Mouse (Mus musculus) embryonic facial prominence, embryonic 15.5 days (tissue): ENCODE measurements at regions not wholly inside any gene's neighbourhood (a gene's known extent, or its start where the extent isn't known, plus 50 kb on each side); places are given as distances from the start of the nearest gene placed in this dataset.
A peak's percentile ranks its signal among the peaks of the same experiment; 100 is the strongest.

Source experiments
- ATAC-seq: fragments of 200-750 bp; cut with Nextera tagmentation; 2 replicates; pipeline ENCODE4 v1.8.0; 2017; ENCODE audit warnings: low read depth, moderate TSS enrichment; ENCODE audit not compliant: insufficient number of reproducible peaks, low FRiP score, low TSS enrichment
- H3K27ac ChIP-seq: fragments of 300-500 bp; sonication (generic); replicated peaks from 2 replicates; pipeline ENCODE4 v1.5.1; 2015; ENCODE audit warnings: mild to moderate bottlenecking, inconsistent platforms
- H3K27me3 ChIP-seq: fragments of 300-500 bp; sonication (generic); 2 replicates; pipeline ENCODE4 v1.6.1; 2015; ENCODE audit warnings: inconsistent platforms
- H3K36me3 ChIP-seq: fragments of 300-500 bp; sonication (generic); 2 replicates; pipeline ENCODE4 v1.6.1; 2015; ENCODE audit warnings: mild to moderate bottlenecking, inconsistent platforms
- H3K4me1 ChIP-seq: fragments of 300-500 bp; sonication (generic); 2 replicates; pipeline ENCODE4 v1.6.1; 2015; ENCODE audit warnings: inconsistent platforms
- H3K4me2 ChIP-seq: fragments of 300-500 bp; sonication (generic); replicated peaks from 2 replicates; pipeline ENCODE4 v1.6.1; 2015; ENCODE audit warnings: mild to moderate bottlenecking, inconsistent platforms
- H3K4me3 ChIP-seq: fragments of 300-500 bp; sonication (generic); replicated peaks from 2 replicates; pipeline ENCODE4 v1.5.1; 2015; ENCODE audit warnings: mild to moderate bottlenecking, inconsistent platforms
- H3K9ac ChIP-seq: fragments of 300-500 bp; sonication (generic); 2 replicates; pipeline ENCODE4 v1.6.1; 2015; ENCODE audit warnings: inconsistent platforms
- H3K9me3 ChIP-seq: fragments of 300-500 bp; sonication (generic); replicated peaks from 2 replicates; pipeline ENCODE4 v1.6.1; 2016; ENCODE audit warnings: inconsistent platforms
- WGBS: fragments of 180-500 bp; shearing (Covaris S2); methylation state at CpG from one replicate; pipeline ENCODE4 v1.1.7; 2015; 5-methylcytosine and 5-hydroxymethylcytosine counted together

DNA sequence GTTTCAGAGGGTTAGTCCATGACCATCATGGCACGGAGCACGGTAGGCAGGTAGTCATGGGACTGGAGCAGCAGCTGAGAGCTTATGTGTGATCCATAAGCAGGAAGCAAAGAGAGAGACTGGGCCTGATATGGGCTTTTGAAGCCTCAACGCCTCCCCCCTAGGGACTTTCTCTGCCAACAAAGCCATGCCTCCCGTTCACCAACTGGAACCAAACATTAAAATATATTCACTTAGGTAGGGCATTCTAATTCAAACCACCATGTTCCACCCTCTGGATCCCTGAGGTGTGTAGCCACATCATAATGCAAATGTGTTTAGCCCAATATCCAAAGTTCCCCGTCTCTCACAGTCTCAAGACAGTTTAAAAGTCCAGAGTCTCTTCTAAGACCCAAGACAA is 85.3 kb upstream of the Ltbp1 start:
- Histone ChIP-seq H3K36me3 (no peaks in the 10 kb centered on the region), H3K9me3 (0 out of 2 replicates have a peak, but pooled peaks cover 4% of the 10 kb centered on the region), H3K4me1 (0 out of 2 replicates have a peak, but pooled peaks cover 8% of the 10 kb centered on the region), H3K4me2 (no peak overlapping the region), H3K9ac (no peak overlapping the region), H3K27ac (no peak overlapping the region), H3K27me3 (no peaks in the 10 kb centered on the region), H3K4me3 (no peak overlapping the region)
- 76% methylated on average over 5 of the region's 5 CpGs for WGBS
- no peak for ATAC-seq

DNA sequence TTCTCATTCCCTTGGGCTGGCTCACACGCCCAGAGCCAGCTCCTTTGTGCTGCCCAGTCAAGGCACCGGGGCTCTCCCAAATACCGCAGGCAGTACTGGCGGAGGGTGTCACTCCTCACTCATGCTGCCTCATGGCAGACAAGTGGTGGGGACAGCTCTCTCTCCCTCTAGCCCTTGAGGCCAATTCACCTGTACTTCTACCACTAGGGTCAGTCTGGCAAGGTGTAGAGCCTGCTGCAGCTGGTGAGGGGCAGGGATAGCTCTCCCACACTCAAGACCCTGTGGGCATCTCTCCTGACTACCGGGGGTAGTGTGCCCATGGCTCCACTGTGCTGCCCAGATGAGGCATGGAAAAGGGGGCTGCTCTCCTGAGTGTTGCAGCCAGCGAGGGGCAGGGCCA is 84.0 kb upstream of the Ltbp1 start:
- H3K4me2 ChIP-seq = no peak overlapping the region
- H3K36me3 ChIP-seq = no peaks in the 10 kb centered on the region
- H3K9ac ChIP-seq = no peak overlapping the region
- no peaks in the 10 kb centered on the region for H3K27me3 ChIP-seq
- 0 out of 2 replicates have a peak, but pooled peaks cover under 1% of the 10 kb centered on the region for H3K9me3 ChIP-seq
- 79% methylated on average over 6 of the region's 6 CpGs for WGBS
- H3K4me3 ChIP-seq = no peak overlapping the region
- ATAC-seq = no peak
- H3K27ac ChIP-seq = no peak overlapping the region
- H3K4me1 ChIP-seq = 0 out of 2 replicates have a peak, but pooled peaks cover 8% of the 10 kb centered on the region

DNA sequence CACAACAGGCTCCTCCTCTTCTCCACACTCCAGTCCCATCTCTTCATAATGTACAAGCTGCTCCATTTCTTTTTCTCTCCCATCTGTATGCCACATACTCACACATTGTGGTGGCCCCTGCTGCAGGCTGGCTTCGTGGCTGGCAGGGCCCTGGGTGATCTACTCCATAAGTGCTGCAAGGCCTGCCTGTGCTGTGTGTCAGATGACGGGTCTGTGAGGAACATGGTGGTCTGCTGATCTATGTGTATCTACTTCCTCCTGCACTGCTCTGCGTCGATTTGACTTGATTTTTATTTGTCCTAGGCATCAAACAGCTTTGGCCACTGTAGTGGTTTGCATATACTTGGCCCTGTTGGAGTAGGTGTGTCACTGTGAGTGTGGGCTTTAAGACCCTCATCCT is 83.4 kb upstream of the Ltbp1 start:
- no peak overlapping the region for H3K27ac ChIP-seq
- no peak; the same call in 1 of the 2 replicates for ATAC-seq

DNA sequence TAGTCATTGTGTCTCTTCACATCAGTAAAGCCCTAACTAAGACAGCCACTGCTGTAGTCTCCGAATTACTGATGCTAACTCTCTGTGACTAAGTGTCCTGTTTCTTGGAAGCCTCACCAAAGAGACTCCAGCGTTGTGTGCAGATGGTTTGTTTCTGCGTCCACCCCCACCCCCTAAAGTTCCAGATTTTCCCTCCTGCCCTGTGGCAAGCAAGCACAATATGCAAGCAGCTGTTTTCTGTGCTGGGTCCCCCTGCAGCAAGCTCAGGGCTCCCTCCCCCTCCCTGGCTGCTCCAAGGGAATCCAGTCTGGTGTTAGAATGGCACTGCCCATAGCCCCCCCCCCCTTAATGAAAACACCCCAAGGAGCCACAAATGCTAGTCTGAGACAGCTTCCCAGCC is 82.8 kb upstream of the Ltbp1 start:
- ATAC-seq = peak; percentile 67
- H3K27ac ChIP-seq = no peak overlapping the region
- no peak overlapping the region for H3K4me3 ChIP-seq
- H3K9me3 ChIP-seq = no peaks in the 10 kb centered on the region
- WGBS = 22% methylated on average over 3 of the region's 3 CpGs
- no peak overlapping the region for H3K4me2 ChIP-seq
- H3K4me1 ChIP-seq = 0 out of 2 replicates have a peak, but pooled peaks cover 8% of the 10 kb centered on the region
- no peak overlapping the region for H3K9ac ChIP-seq
- no peaks in the 10 kb centered on the region for H3K36me3 ChIP-seq
- no peaks in the 10 kb centered on the region for H3K27me3 ChIP-seq

More for the DNA sequence above, 83.4 kb upstream of the Ltbp1 start:
- 67% methylated on average over 4 of the region's 4 CpGs for WGBS
- Histone ChIP-seq H3K4me1 (0 out of 2 replicates have a peak, but pooled peaks cover 8% of the 10 kb centered on the region), H3K27me3 (no peaks in the 10 kb centered on the region), H3K9me3 (no peaks in the 10 kb centered on the region), H3K4me3 (no peak overlapping the region), H3K4me2 (no peak overlapping the region), H3K9ac (no peak overlapping the region), H3K36me3 (no peaks in the 10 kb centered on the region)

DNA sequence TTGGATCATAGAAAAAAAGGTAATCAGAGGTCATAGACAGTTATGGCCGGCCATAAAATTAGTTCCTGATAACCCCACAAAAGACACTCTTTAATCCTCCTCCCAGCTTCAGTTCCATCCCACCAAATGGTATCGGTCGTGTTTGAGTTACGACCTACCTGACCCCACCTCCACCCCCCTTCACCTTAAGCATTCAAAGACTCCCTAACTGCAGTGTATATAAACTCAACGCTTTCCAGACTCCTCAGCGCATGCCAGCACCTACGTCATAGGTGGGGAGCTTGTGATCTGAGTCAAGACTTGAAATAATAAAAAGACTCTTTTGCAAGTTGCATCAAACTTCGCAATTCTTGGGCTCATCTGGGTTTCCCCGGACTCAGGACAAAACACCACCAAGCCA is 82.3 kb upstream of the Ltbp1 start:
- Histone ChIP-seq H3K27ac (no peak overlapping the region), H3K36me3 (no peaks in the 10 kb centered on the region), H3K4me2 (no peak overlapping the region), H3K9me3 (no peaks in the 10 kb centered on the region), H3K9ac (no peak overlapping the region), H3K27me3 (no peaks in the 10 kb centered on the region), H3K4me1 (0 out of 2 replicates have a peak, but pooled peaks cover 8% of the 10 kb centered on the region), H3K4me3 (no peak overlapping the region)
- no peak for ATAC-seq
- WGBS = 58% methylated on average over 9 of the region's 9 CpGs

DNA sequence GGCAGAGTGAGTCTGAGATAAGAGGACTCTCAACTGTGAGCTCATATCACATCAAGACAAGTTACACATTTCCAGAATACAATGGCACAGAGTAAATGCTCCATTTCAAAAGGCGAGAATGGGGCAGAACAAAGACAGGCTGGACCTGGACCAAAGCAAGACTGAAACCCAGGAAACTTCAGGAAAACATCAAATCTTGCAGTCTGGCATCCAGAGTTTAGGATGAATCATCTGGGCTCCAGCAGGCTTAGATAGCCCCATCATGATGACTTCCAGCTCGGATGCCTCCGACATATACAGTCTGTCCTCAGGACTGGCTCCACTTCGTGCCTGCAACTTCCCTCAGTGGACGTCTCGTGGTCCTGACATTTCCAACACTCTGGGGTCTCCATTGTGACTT is 80.2 kb upstream of the Ltbp1 start:
- 0 out of 2 replicates have a peak, but pooled peaks cover 8% of the 10 kb centered on the region for H3K4me1 ChIP-seq
- ATAC-seq = no peak
- WGBS = 89% methylated on average over 6 of the region's 6 CpGs
- H3K9ac ChIP-seq = no peak overlapping the region
- no peak overlapping the region for H3K4me2 ChIP-seq
- no peaks in the 10 kb centered on the region for H3K9me3 ChIP-seq
- H3K4me3 ChIP-seq = no peak overlapping the region
- no peak overlapping the region for H3K27ac ChIP-seq
- H3K36me3 ChIP-seq = no peaks in the 10 kb centered on the region
- no peaks in the 10 kb centered on the region for H3K27me3 ChIP-seq

DNA sequence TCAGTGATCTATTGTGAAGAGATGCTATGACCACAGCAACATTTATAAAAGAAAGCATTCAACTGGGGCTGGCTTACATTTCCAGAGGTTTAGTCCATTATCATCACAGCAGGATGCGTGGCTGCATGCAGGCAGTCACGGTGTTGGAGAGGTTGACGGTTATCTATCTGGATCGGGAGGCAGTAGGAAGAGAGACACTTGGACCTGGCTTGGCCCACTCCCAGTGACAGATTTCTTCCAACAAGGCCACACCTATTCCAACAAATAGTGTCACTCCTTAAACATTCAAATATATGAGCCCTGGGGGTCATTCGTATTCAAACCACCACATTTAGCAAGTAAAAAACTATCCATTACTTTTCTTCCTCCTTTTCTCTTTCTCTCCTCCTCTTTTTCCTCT is 77.4 kb upstream of the Ltbp1 start:
- no peak overlapping the region for H3K27ac ChIP-seq
- no peak overlapping the region for H3K9ac ChIP-seq
- ATAC-seq = no peak
- H3K9me3 ChIP-seq = no peaks in the 10 kb centered on the region
- H3K4me3 ChIP-seq = no peak overlapping the region
- H3K27me3 ChIP-seq = no peaks in the 10 kb centered on the region
- no peaks in the 10 kb centered on the region for H3K4me1 ChIP-seq
- 56% methylated on average over 5 of the region's 5 CpGs for WGBS
- H3K4me2 ChIP-seq = no peak overlapping the region
- H3K36me3 ChIP-seq = no peaks in the 10 kb centered on the region

DNA sequence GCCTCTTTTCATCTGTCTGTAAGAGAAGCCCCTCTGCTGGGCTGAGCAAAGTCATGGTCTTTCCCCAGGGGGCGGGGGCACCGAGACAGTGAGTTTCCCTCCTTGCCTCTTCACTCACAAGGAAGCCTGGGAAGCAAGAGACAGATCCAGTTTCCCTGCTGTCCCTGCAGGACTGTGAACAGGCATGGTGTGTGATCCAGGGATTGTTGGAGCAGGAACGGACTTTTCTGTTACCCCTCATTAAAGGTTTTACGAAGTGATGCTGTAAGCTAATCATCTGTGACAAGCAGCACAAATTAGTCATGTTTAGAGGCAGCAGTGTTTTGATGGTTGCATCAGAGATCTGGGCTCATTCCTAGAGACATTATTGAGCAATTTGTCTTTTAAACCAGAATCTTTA is 73.8 kb upstream of the Ltbp1 start:
- Histone ChIP-seq H3K27me3 (no peaks in the 10 kb centered on the region), H3K9ac (no peak overlapping the region), H3K4me1 (no peaks in the 10 kb centered on the region), H3K27ac (no peak overlapping the region), H3K4me2 (no peak overlapping the region), H3K36me3 (no peaks in the 10 kb centered on the region), H3K4me3 (no peak overlapping the region), H3K9me3 (no peaks in the 10 kb centered on the region)
- 37% methylated on average over 4 of the region's 4 CpGs for WGBS
- no peak for ATAC-seq

DNA sequence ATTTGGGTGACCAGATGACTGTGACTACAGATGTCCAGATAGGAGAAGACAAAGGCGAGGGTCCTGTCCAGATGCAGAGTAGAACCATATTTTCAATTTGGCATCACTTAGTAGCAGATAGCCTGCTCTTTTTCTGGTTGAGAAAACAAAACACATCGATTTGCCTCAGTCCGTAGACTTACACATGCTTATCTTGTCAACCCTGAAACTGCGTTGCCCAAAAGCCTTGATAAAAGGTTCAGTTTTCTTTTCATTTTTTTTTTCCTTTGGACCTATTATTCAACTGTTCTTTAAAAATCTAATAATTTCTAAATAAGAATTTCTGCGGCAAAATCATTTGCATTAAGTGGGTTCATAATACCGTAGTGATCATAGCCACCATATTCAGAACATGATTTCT is 64.0 kb upstream of the Ltbp1 start:
- 79% methylated on average over 6 of the region's 6 CpGs for WGBS
- Histone ChIP-seq H3K4me3 (no peak overlapping the region), H3K27me3 (no peaks in the 10 kb centered on the region), H3K4me2 (no peak overlapping the region), H3K9me3 (no peaks in the 10 kb centered on the region), H3K36me3 (no peaks in the 10 kb centered on the region), H3K27ac (no peak overlapping the region), H3K4me1 (no peaks in the 10 kb centered on the region; the same call in 1 of the 2 replicates), H3K9ac (no peak overlapping the region)
- ATAC-seq = no peak

DNA sequence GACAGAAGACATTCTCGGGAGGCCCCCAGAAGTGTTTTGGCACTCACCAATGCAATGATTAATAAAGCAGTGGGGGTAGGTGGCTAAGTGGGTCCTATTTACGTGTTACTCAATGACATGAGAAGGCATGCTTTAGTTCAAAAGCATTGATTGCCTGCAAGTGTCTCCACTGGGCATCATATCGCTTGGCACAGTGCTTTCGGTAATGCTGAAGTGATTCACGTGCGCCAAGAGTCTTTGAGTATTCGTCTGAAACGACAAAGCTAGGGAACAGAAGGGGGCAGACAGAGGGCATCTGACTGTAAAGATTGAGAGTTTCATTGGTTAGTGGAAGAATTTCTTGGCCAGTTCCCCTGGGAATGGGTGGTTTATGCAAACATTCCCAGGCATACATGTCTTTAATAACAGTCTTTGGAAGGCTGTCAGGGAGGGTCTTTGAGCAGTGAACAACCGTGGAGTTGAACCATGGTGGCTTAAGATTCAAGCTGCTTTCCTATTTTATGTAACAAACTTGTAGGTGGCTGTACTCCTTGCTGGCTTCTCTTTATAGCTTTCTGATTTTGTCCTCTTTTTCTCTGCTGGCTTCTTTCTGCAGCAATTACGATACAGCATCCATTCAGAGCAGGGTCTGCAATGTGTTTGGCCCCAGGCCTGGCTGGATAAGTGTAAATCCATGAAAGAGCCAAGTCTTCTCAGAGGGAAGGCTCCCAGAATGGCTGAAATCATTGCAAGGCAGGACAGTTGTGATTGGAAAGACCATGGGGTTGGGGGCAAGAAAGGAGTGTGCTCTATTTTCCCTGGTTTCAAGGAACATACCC is 62.2 kb upstream of the Ltbp1 start:
- Histone ChIP-seq H3K4me2 (no peak overlapping the region), H3K4me3 (no peak overlapping the region), H3K9me3 (no peaks in the 10 kb centered on the region), H3K36me3 (no peaks in the 10 kb centered on the region), H3K27ac (no peak overlapping the region), H3K9ac (no peak overlapping the region), H3K4me1 (no peaks in the 10 kb centered on the region; the same call in 1 of the 2 replicates), H3K27me3 (no peaks in the 10 kb centered on the region)
- ATAC-seq = no peak
- 56% methylated on average over 10 of the region's 10 CpGs for WGBS

DNA sequence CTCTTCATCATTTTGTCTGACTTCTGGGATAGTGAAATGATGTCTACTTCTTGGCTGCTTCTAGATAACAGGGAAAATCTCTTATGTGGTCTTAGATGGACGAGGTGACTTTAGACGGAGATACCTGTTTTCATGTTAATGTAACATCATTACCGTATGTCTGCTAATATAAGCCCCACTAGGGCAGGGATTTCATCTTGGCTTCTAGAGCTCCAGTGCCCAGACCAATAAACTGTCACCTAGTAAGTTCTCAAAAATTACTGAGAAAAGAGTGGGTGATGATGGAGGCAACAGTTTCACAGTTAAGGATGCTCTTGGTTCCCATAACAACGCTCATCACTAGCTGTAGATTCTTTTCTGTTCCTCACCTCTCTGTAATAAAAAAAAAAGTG is 61.6 kb upstream of the Ltbp1 start:
- H3K9me3 ChIP-seq = no peaks in the 10 kb centered on the region
- WGBS = 44% methylated on average over 4 of the region's 4 CpGs
- no peaks in the 10 kb centered on the region for H3K27me3 ChIP-seq
- no peak for ATAC-seq
- no peak overlapping the region for H3K4me2 ChIP-seq
- H3K4me3 ChIP-seq = no peak overlapping the region
- H3K4me1 ChIP-seq = no peaks in the 10 kb centered on the region; the same call in 1 of the 2 replicates
- no peaks in the 10 kb centered on the region for H3K36me3 ChIP-seq
- H3K9ac ChIP-seq = no peak overlapping the region
- H3K27ac ChIP-seq = no peak overlapping the region

DNA sequence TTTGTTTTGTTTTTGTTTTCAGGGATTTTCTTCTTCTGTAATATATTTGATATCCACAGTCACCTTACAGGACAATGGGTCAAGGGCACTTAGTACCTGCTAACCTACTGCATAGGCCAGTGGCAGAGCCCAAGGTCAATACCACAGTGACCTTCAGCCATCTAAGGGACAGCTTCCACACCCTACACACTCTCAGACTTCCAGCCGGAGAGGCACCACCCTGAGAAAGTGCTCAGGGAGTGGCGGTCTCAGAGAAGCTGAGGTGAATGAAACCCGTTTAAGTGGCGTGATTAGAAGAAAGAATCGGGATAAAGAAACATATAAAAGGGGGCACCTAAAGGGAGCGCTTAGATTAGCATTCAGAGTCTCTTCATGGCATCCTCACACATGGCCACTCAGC is 60.2 kb upstream of the Ltbp1 start:
- Histone ChIP-seq H3K9ac (no peak overlapping the region), H3K27me3 (no peaks in the 10 kb centered on the region), H3K9me3 (no peaks in the 10 kb centered on the region), H3K27ac (no peak overlapping the region), H3K4me1 (no peaks in the 10 kb centered on the region; the same call in 1 of the 2 replicates), H3K4me2 (no peak overlapping the region), H3K4me3 (no peak overlapping the region), H3K36me3 (no peaks in the 10 kb centered on the region)
- WGBS = 75% methylated on average over 6 of the region's 6 CpGs
- no peak for ATAC-seq
